Mouse (Mus musculus) urinary bladder, postnatal 36 days (tissue): ENCODE data around the gene Wdr86.

Source experiments
- DNase-seq, 2 experiments: peaks; one replicate each; pipeline ENCODE4 v3.0.0; 2022; ENCODE audit warnings: low spot score in 2 of 2, mixed read lengths in 1 of 2

Wdr86 gene

GRCm38 (mm10) chr5:24684578-24685365 is 45.8 kb downstream of the Wdr86 start:
- peak; percentile 18 to 39 for DNase-seq

GRCm38 (mm10) chr5:24681436-24681835 is 49.1 kb downstream of the Wdr86 start:
- DNase-seq = no peak

GRCm38 (mm10) chr5:24674238-24674637 is 56.3 kb downstream of the Wdr86 start:
- peak; percentile 78 to 81 for DNase-seq
